Mouse (Mus musculus): ENCODE measurements around the gene Slc25a33. TPM values are rescaled to one million over a fixed set of nuclear protein-coding genes. Genes with fewer than 3 reads are reported as not detected.

Slc25a33 gene
- total RNA-seq, 2 experiments from 2014 or later = 22.7 to 25.7 TPM

DNA sequence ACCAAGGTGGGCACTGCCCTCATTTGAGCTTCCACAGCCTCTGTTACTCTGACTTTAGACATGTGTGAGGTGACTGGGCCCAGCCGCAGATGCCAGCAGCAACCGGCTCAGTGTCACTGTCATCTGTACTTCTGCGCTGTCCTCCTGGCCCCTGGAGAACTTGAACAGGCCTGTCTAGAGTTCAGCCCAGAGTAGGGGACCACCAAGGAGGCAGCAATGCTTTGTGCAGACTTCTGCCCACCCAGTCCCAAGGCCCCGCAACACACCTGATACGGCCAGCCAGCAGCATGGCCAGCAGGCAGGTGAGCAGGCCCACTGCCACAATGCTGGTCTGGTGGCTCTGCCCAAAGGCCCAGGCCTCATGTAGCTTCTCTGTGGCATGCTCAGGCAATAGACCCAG lies 46.4 kb downstream of the Slc25a33 start:
- no peak for DNase-seq

DNA sequence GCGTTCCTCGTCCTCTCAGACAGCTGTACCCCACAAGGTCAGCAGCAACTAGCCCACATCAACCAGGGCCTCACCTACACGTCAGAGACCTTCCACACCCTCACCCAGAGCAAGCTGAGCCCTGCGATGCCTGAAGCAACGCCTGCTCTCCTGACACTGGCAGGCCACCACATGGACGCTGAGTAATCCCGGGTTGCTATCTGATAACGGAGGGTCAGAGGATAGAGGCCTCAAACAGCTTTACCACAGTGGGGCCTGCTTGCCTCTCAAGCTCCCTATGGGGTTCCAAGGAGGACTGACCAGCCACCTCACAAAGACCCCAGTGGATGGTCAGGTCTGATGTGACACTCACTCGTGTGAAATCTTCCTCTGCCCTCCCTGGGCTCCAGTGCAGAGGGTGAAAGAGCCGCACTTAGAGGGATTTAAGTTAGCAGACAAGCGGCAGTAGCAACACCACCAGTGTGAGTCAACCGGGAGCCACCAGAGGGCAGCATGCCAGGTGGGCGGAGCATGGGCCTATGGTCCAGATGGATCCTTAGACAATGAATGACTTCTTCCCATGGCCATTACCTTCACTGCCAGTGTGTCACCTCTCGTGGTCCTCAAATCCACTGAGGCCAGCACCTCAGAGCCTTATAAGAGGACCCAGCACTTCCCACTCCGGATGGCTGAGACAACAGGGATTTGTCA lies 48.3 kb downstream of the Slc25a33 start:
- peak; percentile 78 to 86 for DNase-seq

DNA sequence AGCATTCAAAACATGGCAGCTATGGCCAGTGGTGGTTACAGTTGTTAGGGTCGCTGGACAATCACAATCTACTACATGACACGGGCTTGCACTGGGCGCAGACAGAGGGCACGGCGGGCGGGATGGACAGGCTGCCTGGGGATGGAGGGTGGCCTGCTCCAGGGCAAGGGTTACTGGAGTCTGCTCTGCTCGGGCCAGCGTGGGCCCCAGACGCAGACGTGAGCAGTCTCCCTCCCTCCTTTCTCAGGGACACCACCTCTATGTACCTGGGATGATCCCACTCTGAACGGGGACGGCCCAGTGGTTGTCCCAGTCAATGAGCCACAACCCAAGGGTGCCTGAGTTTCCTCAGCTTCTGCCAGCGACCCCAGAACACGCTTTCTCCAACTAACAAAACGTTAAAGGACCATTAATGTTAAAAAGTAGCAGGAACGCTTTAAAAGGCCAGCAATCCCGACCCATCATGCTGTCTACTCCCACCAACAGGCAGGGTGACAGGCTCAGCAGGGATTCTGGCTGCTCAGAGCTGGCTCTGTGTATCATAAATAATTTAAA lies 49.1 kb downstream of the Slc25a33 start:
- no peak for DNase-seq

DNA sequence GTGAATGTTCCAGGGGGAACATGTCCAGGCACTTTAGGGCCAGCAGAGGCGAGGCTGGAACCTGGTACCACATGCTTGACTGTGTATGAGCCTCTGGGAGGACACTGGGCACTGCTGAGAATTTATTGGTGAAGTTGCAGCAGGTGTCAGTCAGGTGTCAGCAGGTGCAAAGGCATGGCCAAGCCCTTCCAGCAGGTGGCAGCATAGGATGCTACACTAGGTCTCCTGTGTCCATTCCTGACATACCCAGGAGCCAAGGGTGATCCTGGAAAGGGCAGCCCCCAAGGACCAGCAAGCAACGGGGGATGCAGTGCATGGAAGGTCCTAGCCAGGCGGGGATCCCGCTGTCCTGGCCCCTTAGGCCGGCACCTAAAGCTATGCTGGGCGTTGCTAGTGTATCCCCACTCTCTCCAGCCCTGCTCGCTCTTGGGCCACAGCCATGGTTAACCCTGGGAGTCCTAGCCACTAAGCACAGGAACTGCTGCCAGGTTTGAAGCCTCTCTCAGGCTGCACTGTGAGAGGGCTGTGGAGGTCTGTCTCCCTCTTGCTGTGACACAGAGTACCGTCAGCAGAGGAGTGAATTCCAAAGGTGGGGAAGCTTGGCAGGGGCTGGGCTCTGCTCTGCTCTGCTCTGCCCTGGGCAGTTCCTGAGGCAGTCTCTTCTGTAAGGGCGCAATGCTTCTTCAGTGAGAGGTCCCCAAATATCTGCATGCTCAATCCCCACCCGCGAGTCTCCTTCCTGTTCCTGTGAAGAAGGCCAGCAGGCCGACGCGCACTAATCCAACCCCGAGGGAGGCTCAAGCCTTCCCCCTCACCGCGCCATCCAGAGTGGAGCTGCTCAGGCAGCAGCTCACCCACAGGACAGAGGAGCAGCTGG lies 50.0 kb downstream of the Slc25a33 start:
- DNase-seq = peak; percentile 50 to 71

- DNase-seq = no peak
These were observed 51.1 kb downstream of the Slc25a33 start for GRCm38 (mm10) chr4:149723021-149723390.

- no peak for DNase-seq
These were observed 51.7 kb downstream of the Slc25a33 start for GRCm38 (mm10) chr4:149722104-149723020.

DNA sequence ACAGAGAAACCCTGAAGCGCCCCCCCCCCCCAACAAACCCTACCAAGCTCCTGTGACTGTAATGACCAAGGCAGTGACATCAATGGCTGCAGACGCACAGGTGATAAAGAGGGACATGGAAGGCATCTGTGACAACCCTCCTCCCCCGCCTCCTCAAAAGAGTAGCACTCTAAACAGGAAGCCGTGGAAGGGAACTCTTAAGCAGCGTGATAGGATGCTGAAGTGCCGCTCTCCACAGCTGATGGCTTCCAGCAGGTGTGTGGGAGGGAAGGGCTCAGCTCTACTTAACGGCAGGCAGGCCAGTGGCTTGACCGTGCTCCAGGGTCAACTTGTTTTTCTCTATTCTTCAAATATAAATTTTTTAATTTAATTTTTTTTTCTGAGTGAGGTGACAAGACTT lies 52.9 kb downstream of the Slc25a33 start:
- no peak for DNase-seq

DNA sequence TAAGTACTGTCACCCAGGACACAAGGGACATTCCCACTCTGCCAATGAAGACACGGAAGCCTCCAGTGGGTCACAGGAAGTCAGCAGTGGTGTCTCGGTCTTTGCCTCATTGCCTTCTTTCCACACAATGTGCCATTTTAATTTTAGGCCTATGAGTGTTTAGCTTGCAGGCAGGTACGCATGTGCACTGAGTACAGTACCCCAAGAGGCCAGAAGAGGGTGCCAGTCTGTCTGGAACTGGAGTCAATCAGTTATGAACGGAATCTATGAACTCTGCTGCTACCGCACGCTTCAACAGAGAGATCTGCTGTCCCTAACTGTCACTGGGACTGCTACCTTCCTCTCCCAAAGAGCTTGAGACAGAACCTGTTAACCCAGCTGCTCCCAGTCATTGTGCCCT lies 54.4 kb downstream of the Slc25a33 start:
- no peak for DNase-seq

DNA sequence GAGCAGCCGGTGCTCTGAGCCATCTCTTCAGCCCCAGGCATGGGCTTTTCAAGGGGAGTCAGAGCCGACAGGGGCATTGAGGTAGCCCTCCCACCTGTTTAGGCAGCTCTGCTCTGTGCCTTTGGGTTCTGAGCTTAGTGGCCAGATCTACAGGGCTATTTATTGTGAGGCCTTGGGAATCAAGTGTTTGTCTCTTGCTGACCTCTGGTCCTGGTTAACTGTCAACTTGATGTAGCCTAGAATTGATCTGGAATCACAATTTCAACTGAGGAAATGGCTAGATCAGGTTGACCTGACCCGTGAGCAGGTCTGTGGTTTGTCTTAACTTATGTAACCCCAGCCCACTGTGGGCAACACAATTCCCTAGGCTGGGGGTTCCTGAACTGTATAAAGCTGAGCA lies 59.5 kb downstream of the Slc25a33 start:
- DNase-seq = no peak

- DNase-seq = peak in 1 of 2 experiments; percentile 64
These were observed 62.1 kb downstream of the Slc25a33 start for GRCm38 (mm10) chr4:149711955-149712354.

DNA sequence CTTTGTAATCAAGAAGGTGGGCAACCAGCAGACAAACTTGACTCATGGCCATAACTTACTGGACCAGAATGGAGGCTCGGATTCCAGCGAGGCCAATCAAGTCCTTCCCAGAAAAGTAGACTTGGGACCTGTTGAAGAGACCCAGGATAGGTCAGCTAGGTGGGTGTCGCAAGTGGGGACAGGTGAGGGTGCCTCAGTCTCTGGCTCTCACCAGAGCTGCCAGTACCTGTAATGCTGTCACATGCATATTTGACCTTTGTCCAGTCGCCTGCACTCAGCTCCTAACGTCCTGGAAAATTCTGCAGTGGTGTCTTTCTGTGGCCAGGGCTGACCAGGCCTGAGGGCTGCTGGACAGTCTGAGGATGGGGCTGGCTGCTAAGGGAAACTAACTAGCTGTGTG lies 62.6 kb downstream of the Slc25a33 start:
- DNase-seq = no peak

DNA sequence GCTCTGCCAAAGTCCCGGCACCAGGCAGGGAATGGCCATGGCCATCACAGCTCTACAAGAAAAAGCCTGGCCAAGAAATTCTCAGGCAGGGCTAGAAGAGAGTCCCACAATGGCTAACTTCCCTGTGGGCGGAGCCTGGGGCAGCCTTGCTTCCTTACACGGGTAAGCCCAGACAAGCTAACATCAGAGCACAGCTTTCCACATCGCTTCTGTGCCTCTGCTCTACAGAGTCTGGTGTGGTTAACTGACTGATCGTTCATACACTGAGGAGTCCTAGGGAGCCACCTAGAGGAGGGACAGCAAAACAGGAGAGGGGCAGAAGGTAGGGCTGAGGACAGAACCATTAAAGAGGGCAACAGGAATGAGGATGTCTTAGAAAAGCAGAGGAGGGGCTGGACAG lies 63.6 kb downstream of the Slc25a33 start:
- peak; percentile 76 to 85 for DNase-seq

GRCm38 (mm10) chr4:149705941-149706340 lies 68.1 kb downstream of the Slc25a33 start:
- DNase-seq = no peak

DNA sequence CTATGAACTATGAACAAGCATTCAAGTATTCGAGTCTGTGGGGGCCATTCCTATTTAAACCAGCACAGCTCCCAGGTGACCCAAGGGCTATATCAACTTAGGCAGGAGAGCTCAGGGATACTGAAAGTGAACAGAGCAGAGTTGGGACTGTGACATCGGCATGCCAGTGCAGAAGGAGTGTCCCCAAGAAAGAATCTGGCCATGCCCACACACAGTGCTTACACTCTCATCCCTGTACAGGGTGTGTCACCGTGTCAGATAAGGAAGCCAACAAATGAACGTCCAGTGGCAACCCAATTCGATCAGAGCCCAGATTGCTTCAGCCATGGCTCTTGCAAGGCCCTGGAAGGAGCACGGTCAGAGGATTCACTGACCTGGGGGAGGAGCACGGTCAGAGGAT lies 68.8 kb downstream of the Slc25a33 start:
- no peak for DNase-seq

GRCm38 (mm10) chr4:149702210-149702979 lies 71.7 kb downstream of the Slc25a33 start, which contains the start of gene Pik3cd:
Gene Pik3cd, minus strand, starts transcription at chr4:149702571.
- DNase-seq = peak; percentile 55 to 77

- DNase-seq = peak; percentile 55 to 68
These were observed 72.5 kb downstream of the Slc25a33 start for GRCm38 (mm10) chr4:149701426-149702209.

- peak; percentile 36 to 53 for DNase-seq
These were observed 74.1 kb downstream of the Slc25a33 start for GRCm38 (mm10) chr4:149699953-149700352.

- peak; percentile 77 to 81 for DNase-seq
These were observed 75.8 kb downstream of the Slc25a33 start for GRCm38 (mm10) chr4:149698197-149698821.

DNA sequence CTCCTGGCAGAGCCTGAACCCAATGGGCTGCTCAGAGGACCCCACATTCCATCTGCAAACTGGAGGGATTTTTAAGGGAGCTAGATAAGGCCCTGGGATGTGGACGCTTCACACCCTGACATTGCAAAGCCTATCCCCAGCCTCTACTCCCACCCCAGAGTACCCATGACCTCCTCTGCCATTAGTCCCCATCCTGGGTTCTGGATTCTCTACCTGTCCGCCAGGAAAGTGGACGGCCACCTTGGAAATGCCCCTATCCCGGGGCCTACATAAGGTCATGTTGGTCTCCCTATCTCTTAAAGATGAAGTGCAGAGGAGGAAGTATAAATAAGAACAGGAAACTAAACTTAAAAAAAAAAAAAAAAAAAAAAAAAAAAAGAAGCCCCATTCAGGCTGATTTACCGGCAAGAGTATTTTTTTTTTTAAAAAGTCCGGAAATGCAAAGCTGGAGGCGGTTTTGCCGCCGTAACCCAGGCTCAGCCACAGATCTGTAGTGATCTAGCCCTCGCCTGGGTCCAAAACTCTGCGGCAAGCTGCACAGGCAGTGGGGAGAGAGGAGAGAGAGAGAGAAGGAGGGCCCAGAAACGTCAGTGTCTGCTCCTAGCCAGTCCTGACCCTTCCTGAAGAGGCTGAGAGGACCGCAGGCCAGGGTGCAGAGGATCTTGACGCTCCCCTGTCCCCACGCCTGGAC lies 76.4 kb downstream of the Slc25a33 start:
- peak in 1 of 2 experiments; percentile 56 for DNase-seq
